Mouse (Mus musculus): ENCODE data around the gene Tmem41b. TPM values are rescaled to one million over a fixed set of nuclear protein-coding genes. Genes with fewer than 3 reads are reported as not detected.
"Not testable (repeated sequence)": the region's sequence is repeated elsewhere in the genome, so short reads cannot be mapped to it uniquely, and the experiment has no call there.

Gene Tmem41b
- polyA plus RNA-seq, 1 experiment: 35.0 TPM

DNA sequence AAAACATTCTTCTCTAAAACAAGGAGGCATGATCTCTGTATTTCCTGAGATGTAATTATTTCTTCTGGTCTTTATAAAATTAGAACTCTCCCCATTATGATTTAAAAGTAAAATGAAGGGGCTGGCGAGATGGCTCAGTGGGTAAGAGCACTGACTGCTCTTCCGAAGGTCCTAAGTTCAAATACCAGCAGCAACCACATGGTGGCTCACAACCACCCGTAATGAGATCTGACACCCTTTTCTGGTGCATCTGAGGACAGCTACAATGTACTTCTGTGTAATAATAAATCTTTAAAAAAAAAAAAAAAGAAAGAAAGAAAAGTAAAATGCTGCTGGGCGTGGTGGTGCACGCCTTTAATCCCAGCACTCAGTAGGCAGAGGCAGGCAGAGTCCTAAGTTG is 9.6 kb downstream of the Tmem41b start:
- not testable (repeated sequence) for DNase-seq (ENCODE audit: low spot score)

DNA sequence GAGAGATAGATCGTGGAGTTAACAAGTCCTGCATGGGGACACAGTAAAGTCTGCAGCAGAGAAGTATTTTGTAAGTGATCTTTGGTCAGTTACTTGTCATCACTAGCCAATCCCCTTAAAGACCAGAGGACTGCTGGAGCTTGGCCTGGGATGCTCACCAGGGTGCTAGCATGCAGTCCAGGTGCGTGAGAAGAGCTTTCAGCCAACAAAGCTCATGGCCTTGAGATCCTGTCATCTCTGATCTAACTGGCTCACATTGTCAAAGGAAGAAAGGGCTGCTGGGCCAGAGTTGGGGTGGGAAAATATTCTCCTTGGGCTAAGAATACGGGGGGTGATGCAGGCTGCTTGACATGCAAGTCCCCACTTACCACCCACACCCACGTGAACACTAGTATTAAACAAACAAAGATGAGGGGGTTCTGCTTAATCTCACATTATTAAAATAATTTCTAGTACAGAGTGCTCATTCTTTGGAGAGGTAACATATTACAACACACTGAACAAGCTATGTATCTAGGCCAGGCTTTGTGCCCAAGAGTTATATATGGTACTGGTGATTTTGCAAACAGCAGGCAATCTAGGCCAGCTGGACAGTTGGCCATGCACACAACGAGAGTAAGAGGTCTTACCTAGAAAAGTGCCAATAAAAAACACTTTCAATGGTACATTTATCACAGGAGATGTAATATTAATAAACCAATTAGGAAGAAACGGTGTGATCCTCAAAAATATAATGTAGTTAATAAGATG is 10.6 kb downstream of the Tmem41b start:
- DNase-seq (ENCODE audit: low spot score): no peak

DNA sequence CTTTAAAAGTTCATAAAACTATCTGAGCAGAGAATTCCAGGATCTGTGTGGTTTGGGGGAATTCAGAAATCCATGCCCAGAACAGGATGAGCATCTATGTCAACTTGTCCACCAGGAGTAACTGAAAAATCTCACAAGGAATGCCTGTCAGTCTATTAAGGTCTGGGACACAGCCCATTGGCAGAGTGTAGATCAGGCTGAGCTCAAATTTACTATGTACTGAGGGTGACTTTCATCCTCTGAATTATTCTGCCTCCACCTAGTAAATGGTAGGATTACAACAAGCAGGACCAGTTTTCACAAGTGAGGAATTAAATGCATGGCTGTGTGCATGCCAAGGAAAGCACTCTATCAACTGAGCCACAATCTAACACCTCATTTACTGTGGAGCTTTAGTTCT is 17.2 kb downstream of the Tmem41b start:
- no peak for DNase-seq (ENCODE audit: low spot score)

GRCm38 (mm10) chr7:109968924-109969450 is 17.7 kb downstream of the Tmem41b start:
- DNase-seq (ENCODE audit: low spot score): no peak

DNA sequence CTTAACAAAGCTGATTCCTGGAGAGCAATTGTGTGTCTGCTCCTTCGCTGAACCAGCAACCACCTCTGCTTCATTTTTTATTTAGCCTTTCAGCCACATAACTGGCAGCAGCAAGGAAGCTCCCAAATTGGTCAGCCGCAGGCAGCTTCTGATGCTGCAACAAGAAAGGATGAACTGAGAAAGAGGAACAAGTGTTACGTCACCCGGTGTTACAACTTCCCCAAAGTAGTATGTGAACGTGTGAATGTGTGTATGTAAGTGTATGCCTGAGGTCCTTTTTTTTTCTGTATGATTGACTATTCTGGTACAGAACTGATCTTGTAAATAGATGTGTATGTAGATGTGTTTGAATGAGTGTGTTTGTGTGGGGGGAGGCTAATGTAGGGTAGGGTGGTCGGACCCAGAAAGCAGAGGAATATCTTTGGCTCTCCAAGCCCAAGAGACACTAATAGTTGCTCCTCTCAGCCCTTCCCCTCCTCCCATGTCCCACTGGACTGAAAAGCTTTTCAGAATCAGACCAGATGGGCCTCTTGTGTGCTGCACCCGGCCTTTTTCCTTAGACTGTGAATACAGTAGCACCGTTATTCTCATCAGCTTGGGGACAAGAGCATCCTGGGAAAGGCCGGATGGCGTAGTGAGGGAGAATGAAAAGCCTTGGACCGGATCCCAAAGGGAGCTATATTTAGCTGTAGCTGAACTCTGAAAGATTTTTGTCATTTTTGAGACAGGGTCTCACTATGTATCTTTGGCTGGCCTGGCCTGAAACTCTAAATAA is 18.7 kb downstream of the Tmem41b start:
- DNase-seq (ENCODE audit: low spot score): no peak

DNA sequence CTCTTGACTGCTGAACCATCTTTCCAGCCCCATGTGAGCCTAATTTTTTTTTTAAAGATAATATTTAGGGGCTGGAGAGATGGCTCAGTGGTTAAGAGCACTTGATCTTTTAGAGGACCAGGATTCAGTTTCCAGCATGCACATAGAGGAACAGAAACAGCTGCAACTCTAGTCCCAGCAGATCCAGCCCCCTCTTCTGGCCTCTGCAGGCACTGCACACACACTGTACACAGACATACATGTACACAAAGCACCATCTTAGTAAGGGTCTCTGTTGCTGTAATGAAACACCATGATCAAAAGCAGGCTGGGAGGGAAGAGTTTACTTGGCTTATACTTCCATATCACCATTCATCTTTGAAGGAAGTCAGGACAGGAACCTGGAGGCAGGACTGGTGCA is 21.1 kb downstream of the Tmem41b start:
- DNase-seq (ENCODE audit: low spot score): no peak

- no peak for DNase-seq (ENCODE audit: low spot score)
Observed at GRCm38 (mm10) chr7:109963707-109964106, 23.0 kb downstream of the Tmem41b start.

GRCm38 (mm10) chr7:109962596-109962995 is 24.1 kb downstream of the Tmem41b start:
- no peak for DNase-seq (ENCODE audit: low spot score)

DNA sequence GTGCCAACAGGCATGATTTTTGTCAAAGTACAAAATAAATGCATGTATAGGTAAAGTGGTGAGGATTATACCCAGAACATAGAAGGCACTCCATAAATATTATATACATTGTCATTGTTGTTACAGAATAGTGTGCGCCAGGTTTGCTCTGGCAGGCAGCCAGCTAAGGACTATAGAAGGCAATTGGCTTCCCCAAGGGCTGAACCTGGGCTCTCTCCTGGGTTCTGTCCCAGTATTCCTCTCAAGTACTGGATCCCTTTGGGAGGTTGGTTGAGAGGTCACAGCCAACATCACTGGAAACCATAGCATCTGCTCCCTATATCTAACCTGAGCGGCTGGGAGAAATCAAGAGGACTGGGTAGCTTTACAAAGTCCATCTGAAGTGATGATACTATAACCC is 25.2 kb downstream of the Tmem41b start:
- no peak for DNase-seq (ENCODE audit: low spot score)

DNA sequence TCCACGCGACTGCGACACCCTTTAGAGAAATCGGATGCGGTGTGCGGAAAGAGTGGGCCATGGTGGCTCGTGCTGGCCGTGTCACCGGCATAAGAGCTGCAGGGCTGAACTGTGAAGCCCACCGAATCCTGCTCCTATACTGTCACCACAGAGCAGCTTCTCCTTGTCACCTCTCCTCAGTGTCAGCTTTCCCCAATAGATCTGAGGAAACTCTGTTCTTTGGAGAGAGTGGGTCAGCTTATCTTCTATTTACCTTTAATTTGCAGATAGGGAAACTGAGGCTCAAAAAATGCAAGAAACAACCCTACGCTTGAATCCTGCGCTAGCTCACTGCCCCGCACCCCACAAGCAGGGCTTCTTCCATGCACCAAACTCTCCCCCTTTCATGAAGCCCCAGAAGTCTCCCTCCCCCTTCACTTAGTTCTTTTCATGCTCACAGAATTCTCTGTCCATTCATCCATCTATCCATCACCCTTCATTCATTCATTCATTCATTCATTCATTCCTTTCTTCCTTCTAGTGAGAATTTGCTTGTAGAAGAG is 26.0 kb downstream of the Tmem41b start:
- DNase-seq (ENCODE audit: low spot score): no peak

DNA sequence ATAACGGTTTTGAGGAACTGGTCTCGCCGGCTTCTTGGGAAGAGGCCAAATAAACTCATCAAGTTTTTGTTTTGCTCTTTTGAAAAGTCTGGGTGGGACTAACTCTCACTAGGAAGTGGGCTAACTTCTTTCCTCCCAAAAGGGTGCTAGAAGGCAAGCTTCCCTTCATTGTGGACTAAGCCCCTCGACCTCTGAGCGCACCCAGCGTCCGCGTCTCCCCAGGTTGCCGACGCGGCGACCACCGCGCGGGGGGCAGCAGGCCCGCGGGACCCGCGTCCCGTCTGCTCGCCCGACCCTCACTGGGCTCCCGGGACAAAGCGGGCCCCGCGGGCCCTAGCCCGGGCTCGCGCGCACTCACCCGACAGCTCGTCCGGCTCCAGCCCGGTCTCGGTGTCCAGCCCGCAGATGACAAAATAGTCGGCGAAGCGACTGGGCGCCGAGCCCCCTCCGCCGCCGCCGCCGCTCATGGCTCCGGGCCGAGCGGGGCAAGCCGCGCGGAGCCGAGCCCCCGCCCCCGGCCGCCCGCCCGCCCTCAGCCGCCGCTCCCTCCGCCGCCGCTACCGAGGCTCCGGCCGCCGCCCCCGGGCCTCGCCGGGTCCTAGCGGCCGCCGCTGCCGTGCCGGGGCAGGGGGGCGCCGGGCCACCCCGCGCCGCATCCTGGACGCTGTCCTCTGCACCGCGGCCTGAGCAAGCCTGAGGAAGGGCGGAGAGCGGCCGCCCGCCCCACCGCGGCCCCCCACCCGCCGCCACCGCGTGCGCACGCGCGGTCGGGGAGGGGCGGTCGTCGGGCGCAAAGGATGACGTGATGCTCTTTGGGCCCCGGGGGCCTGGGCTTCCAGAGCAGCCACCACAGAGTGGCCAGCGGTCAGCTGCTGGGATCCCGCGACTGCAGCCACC is 26.8 kb downstream of the Tmem41b start, which contains the start of gene Dennd5a:
Gene Dennd5a (minus strand): TSS at position 755 of the 897 bp plus-strand sequence.
- DNase-seq (ENCODE audit: low spot score): peak; percentile 63

- DNase-seq (ENCODE audit: low spot score): no peak
Observed at GRCm38 (mm10) chr7:109958843-109959715, 27.6 kb downstream of the Tmem41b start.

GRCm38 (mm10) chr7:109957996-109958789 is 28.5 kb downstream of the Tmem41b start:
- no peak for DNase-seq (ENCODE audit: low spot score)

DNA sequence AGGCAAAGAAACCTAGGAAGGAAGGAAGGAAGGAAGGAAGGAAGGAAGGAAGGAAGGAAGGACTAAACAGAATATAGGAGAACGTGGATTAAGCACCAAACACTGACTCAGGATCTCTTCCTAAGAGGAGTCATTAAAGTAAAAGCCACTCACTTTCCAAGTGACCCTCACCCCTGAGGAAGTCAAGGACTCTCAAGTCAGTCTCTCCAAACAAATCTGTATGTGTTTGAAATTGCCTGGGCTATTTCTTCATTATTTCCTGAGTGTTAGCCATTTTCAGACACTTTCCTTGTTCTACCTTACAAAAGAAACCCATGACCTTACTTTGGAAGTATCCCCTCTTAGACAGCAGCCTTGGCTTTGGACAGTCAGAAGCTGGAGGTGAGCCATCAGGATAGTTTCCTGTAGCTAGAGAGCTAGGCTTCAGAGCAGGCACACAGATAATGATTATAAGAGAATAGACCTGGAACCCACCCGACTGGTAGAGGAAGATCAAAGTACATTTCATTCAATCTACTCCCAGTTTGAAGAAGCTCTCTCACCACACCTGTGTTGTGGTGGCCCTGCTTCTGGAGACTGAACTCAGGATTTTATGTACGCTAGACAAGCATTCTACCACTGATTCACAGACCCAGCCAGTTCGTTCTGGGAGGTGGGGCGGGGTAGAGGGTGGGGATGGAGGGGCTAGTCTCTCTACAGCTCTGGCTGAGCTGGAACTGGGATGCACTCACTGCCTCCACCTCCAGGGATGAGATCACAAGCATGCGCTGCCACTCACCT is 31.9 kb downstream of the Tmem41b start:
- DNase-seq (ENCODE audit: low spot score): no peak

- no peak for DNase-seq (ENCODE audit: low spot score)
Observed at GRCm38 (mm10) chr7:109951297-109951696, 35.4 kb downstream of the Tmem41b start.

- DNase-seq (ENCODE audit: low spot score): no peak
Observed at GRCm38 (mm10) chr7:109944421-109945034, 42.2 kb downstream of the Tmem41b start.

DNA sequence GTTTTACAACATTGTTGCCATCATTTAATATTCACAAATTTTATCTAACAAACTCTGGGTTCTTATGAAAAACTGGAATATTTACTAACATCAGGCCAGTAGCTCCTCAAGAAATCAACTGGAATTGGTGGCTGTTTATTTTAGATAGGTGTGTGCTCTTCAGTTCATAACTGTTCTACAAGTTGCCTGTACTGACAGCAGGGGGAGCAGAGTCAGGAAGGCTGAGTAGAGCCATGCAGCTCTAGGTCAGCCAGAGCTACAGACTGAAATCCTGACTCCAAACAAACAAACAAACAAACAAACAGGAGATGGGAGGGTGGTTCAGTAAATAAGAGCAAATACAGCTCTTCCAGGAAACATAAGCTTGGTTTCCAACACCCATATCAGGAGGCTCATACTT is 57.1 kb downstream of the Tmem41b start:
- DNase-seq (ENCODE audit: low spot score): no peak

- no peak for DNase-seq (ENCODE audit: low spot score)
Observed at GRCm38 (mm10) chr7:109928365-109928764, 58.4 kb downstream of the Tmem41b start.

Data from urinary bladder, adult 2 months (tissue).